Mouse (Mus musculus): ENCODE measurements around the gene Hist1h3f.

- TF ChIP-seq GATA1 (IDR thresholded peaks at IDR 0.05; ENCODE audit: borderline replicate concordance, low read length) = no peak
- no peak for TF ChIP-seq FLI1 (IDR thresholded peaks at IDR 0.05; ENCODE audit: low read length)
Observed at GRCm38 (mm10) chr13:23541497-23541896, 2.4 kb upstream of the Hist1h3f start.

All from megakaryocyte, embryonic 14.5 days (primary cell).